Mouse (Mus musculus) forebrain, embryonic 12.5 days (tissue): ENCODE measurements around the gene Rufy2. TPM values are rescaled to one million over a fixed set of nuclear protein-coding genes. Genes with fewer than 3 reads are reported as not detected.

Source experiments
- ATAC-seq: fragments of 200-750 bp; cut with Nextera tagmentation; 2 replicates; pipeline ENCODE4 v1.8.0; 2017; ENCODE audit warnings: moderate TSS enrichment; ENCODE audit not compliant: low FRiP score
- H3K27ac ChIP-seq: fragments of 300-500 bp; sonication (generic); 2 replicates; pipeline ENCODE4 v1.5.1; 2016; ENCODE audit warnings: mild to moderate bottlenecking
- H3K27me3 ChIP-seq: fragments of 300-500 bp; sonication (generic); 2 replicates; pipeline ENCODE4 v1.6.1; 2016; ENCODE audit warnings: mild to moderate bottlenecking
- H3K36me3 ChIP-seq: fragments of 300-500 bp; sonication (generic); replicated peaks from 2 replicates; pipeline ENCODE4 v1.6.1; 2016; ENCODE audit warnings: mild to moderate bottlenecking
- H3K4me1 ChIP-seq: fragments of 300-500 bp; sonication (generic); 2 replicates; pipeline ENCODE4 v1.6.1; 2016
- H3K4me2 ChIP-seq: fragments of 300-500 bp; sonication (generic); 2 replicates; pipeline ENCODE4 v1.6.1; 2016; ENCODE audit warnings: mild to moderate bottlenecking, moderate library complexity
- H3K4me3 ChIP-seq: fragments of 300-500 bp; sonication (generic); replicated peaks from 2 replicates; pipeline ENCODE4 v1.5.1; 2016; ENCODE audit warnings: mild to moderate bottlenecking
- H3K9ac ChIP-seq: fragments of 300-500 bp; sonication (generic); 2 replicates; pipeline ENCODE4 v1.6.1; 2016; ENCODE audit warnings: mild to moderate bottlenecking
- H3K9me3 ChIP-seq: fragments of 300-500 bp; sonication (generic); 2 replicates; pipeline ENCODE4 v1.6.1; 2016
- WGBS: fragments of 180-500 bp; shearing (Covaris S2); methylation state at CpG from one replicate; pipeline ENCODE4 v1.1.7; 2016; 5-methylcytosine and 5-hydroxymethylcytosine counted together
- polyA plus RNA-seq: library from polyadenylated mRNA; unstranded; fragments of >200 nt; fragmentation: Nextera tagmentation; extraction: Ambion mirVana; gene quantifications from 2 replicates; pipeline ENCODE4 v1.2.1, GENCODE M21; 2016

Rufy2 gene
- polyA plus RNA-seq, 1 experiment from 2014 or later = 39.5 TPM

DNA sequence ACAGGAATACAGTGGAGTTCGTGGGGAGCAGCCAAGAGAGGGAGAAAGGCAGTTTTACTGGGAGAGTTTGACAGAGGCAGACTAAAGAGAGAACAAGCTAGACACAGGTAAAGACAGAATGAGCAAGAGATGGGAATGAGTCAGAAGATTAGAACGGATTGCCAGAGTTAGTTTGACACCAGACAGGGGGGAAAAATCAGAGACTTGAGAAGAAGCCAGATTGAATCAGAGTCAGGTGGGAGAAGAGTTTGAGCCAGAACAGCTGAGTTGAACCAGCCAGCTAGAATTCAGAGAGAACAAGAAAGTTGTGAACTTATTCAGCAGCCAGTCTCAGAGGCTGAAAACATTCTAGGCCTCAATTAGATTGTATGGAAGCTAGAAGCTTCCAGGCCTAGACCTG, 79.8 kb downstream of the Rufy2 start, which contains the start of gene Pbld1:
Gene Pbld1, plus strand, starts transcription at position 301 of the 400 bp plus-strand sequence.
- WGBS = 86% methylated on average over 2 of the region's 2 CpGs
- Histone ChIP-seq H3K9ac (no peak within 1 kb of the TSS), H3K4me2 (no peak within 1 kb of the TSS), H3K4me1 (no peaks in the 10 kb centered on the region), H3K27ac (no peak within 1 kb of the TSS), H3K9me3 (no peaks in the 10 kb centered on the region), H3K36me3 (no peaks in the 10 kb centered on the region), H3K4me3 (no peak within 1 kb of the TSS), H3K27me3 (no peaks in the 10 kb centered on the region)
- ATAC-seq = no peak

DNA sequence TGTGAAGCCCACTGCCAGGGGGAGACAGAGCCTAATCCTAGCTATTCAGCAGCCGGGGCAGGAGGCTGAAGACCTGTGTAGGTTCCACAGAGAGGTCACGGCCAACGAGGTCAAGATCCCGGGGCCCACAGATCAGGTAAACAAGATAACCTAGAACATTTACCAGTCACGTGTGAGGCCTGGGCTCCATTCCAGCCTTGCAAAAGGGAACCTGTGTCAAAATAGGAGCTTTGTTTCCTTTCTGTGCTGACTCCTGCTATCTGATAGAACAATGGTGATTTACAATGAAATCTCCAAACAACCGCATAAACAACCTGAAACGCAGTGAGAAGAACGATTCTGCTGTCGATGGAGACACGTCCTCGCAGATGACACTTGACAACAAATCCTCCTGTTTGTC, 80.4 kb downstream of the Rufy2 start:
- Histone ChIP-seq H3K4me3 (no peak overlapping the region), H3K27ac (no peak overlapping the region), H3K9ac (no peak overlapping the region), H3K4me1 (no peaks in the 10 kb centered on the region), H3K4me2 (no peak overlapping the region), H3K27me3 (no peaks in the 10 kb centered on the region), H3K9me3 (no peaks in the 10 kb centered on the region), H3K36me3 (no peaks in the 10 kb centered on the region)
- no peak for ATAC-seq
- 80% methylated on average over 11 of the region's 11 CpGs for WGBS

DNA sequence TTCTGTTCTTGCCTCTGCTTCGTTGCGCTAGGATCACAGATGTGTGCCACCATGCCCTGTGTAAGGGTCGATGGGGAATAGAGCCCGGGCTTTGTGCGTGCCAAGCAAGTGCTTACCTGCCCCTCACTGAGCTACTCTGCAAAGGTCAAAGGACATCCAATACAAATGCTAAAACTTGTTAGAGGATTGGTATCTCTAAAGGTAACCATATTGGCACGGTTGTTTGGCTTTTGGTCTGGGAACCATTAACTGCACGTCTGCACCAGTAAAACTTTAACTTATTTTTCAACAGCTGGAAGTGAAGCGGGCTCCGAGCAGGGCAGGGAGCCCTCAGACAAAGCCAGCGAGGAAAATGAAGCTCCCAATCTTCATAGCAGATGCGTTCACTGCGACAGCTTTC, 81.2 kb downstream of the Rufy2 start:
- Histone ChIP-seq H3K4me2 (no peak overlapping the region), H3K27ac (no peak overlapping the region), H3K9ac (no peak overlapping the region), H3K36me3 (no peaks in the 10 kb centered on the region), H3K27me3 (no peaks in the 10 kb centered on the region), H3K9me3 (no peaks in the 10 kb centered on the region), H3K4me1 (no peaks in the 10 kb centered on the region), H3K4me3 (no peak overlapping the region)
- WGBS = 78% methylated on average over 12 of the region's 12 CpGs
- no peak for ATAC-seq

GRCm38 (mm10) chr10:63062696-63063095, 82.7 kb downstream of the Rufy2 start:
- Histone ChIP-seq H3K36me3 (no peaks in the 10 kb centered on the region), H3K27me3 (no peaks in the 10 kb centered on the region), H3K4me2 (no peak overlapping the region), H3K27ac (no peak overlapping the region), H3K4me1 (no peaks in the 10 kb centered on the region), H3K9me3 (no peaks in the 10 kb centered on the region), H3K9ac (no peak overlapping the region), H3K4me3 (no peak overlapping the region)
- ATAC-seq = no peak
- WGBS = 91% methylated on average over 5 of the region's 5 CpGs

- no peak overlapping the region for H3K27ac ChIP-seq
- H3K27me3 ChIP-seq = no peaks in the 10 kb centered on the region
- H3K36me3 ChIP-seq = no peaks in the 10 kb centered on the region
- no peaks in the 10 kb centered on the region for H3K4me1 ChIP-seq
- no peak overlapping the region for H3K9ac ChIP-seq
- H3K4me2 ChIP-seq = no peak overlapping the region
- no peak overlapping the region for H3K4me3 ChIP-seq
- 78% methylated on average over 7 of the region's 7 CpGs for WGBS
- ATAC-seq = 0 out of 2 replicates have a peak, but pooled peaks have one; percentile 27
- no peaks in the 10 kb centered on the region for H3K9me3 ChIP-seq
Measured at GRCm38 (mm10) chr10:63063365-63063764, 83.3 kb downstream of the Rufy2 start.

DNA sequence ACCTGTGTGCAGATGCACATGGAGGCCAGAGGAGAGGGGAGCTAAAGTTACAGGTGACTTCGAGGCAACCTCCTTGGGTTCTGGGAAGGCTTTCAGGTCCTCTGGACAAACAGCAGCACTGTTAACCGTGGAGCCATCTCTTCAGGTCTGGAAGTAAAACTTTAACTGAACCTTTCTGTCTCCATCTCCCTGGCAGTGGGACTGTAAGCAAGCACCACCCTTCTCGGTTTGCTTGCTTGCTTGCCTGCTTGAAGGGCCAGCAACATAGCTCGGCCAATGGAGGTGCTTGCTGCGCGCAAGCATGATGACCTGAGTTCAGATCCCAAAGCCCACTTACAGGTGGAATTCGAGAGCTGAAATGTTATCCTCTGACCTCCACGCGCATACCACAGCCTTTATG, 84.5 kb downstream of the Rufy2 start:
- H3K4me2 ChIP-seq = no peak overlapping the region
- 87% methylated on average over 9 of the region's 9 CpGs for WGBS
- no peak for ATAC-seq

DNA sequence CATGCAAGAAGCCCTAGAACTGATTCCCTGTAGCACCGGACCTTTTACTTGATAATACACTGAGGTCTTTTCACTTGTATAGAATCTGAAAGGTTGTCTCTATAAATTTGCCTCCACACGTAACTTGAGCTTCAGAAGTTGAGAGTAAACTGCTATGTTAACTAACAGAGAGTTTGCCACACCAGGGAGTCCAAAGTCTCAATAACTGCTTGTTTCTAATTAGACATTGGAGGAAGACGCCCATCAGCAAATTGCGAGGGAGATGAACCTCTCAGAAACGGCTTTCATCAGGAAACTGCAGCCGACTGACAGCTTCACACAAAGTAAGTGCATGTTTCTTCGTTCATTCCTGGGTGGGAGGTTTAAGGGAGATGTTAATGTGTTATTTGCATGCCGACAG, 85.5 kb downstream of the Rufy2 start:
- Histone ChIP-seq H3K27me3 (no peaks in the 10 kb centered on the region), H3K4me3 (no peak overlapping the region), H3K27ac (no peak overlapping the region), H3K36me3 (no peaks in the 10 kb centered on the region), H3K9me3 (0 out of 2 replicates have a peak, but pooled peaks cover 4% of the 10 kb centered on the region), H3K9ac (no peak overlapping the region), H3K4me2 (no peak overlapping the region), H3K4me1 (no peaks in the 10 kb centered on the region)
- 44% methylated on average over 8 of the region's 8 CpGs for WGBS
- ATAC-seq = no peak

More for the DNA sequence above, 84.5 kb downstream of the Rufy2 start:
- no peaks in the 10 kb centered on the region for H3K4me1 ChIP-seq
- H3K36me3 ChIP-seq = no peaks in the 10 kb centered on the region
- H3K27ac ChIP-seq = no peak overlapping the region
- no peaks in the 10 kb centered on the region for H3K27me3 ChIP-seq
- H3K9ac ChIP-seq = no peak overlapping the region
- H3K4me3 ChIP-seq = no peak overlapping the region
- 0 out of 2 replicates have a peak, but pooled peaks cover 3% of the 10 kb centered on the region for H3K9me3 ChIP-seq

GRCm38 (mm10) chr10:63065988-63066387, 86.0 kb downstream of the Rufy2 start:
- 4% methylated on average over 5 of the region's 5 CpGs for whole genome bisulfite sequencing
- Histone ChIP-seq H3K27me3 (no peaks in the 10 kb centered on the region), H3K9me3 (0 out of 2 replicates have a peak, but pooled peaks cover 4% of the 10 kb centered on the region), H3K27ac (no peak overlapping the region), H3K4me2 (no peak overlapping the region), H3K4me3 (no peak overlapping the region), H3K36me3 (no peaks in the 10 kb centered on the region), H3K4me1 (no peaks in the 10 kb centered on the region), H3K9ac (no peak overlapping the region)
- peak; percentile 90 for ATAC-seq

Other genes with a start within 250 kb of the Rufy2 start
- 165 and 171 TPM in 2 replicates for gene Ccar1, start 187.9 kb upstream of the Rufy2 start, polyA plus RNA-seq
- gene Tet1, start 71.2 kb upstream of the Rufy2 start, polyA plus RNA-seq = 36.5 and 39.2 TPM in 2 replicates
- 13.0 and 13.1 TPM in 2 replicates for gene Slc25a16, start 59.6 kb upstream of the Rufy2 start, polyA plus RNA-seq
- 24.1 and 25.6 TPM in 2 replicates for gene Dna2, start 33.2 kb upstream of the Rufy2 start, polyA plus RNA-seq
- 260 and 265 TPM in 2 replicates for gene Hnrnph3, start 44.0 kb downstream of the Rufy2 start, polyA plus RNA-seq
- gene Pbld2, start 44.1 kb downstream of the Rufy2 start, polyA plus RNA-seq = 0.96 and 1.1 TPM in 2 replicates
- 1.1 and 1.2 TPM in 2 replicates for gene Pbld1, start 79.9 kb downstream of the Rufy2 start, polyA plus RNA-seq
- gene Atoh7, start 119.4 kb downstream of the Rufy2 start, polyA plus RNA-seq = 0.47 and 0.79 TPM in 2 replicates
- not detected in 2 replicates for gene Mypn, start 223.7 kb downstream of the Rufy2 start, polyA plus RNA-seq